Mouse (Mus musculus) hindbrain, embryonic 11.5 days (tissue): Measurements from ENCODE around the gene Prim2. TPM values are rescaled to one million over a fixed set of nuclear protein-coding genes. Genes with fewer than 3 reads are reported as not detected.
"Not testable (repeated sequence)": the region's sequence is repeated elsewhere in the genome, so short reads cannot be mapped to it uniquely, and the experiment has no call there.

Experiments
- ATAC-seq: fragments of 200-750 bp; cut with Nextera tagmentation; 2 replicates; pipeline ENCODE4 v1.8.0; 2017; ENCODE audit warnings: mild to moderate bottlenecking, moderate TSS enrichment, moderate library complexity; ENCODE audit not compliant: low FRiP score
- DNase-seq: peaks from one replicate; pipeline ENCODE4 v3.0.0-alpha.2; 2015; ENCODE audit warnings: low spot score
- H3K27ac ChIP-seq: fragments of 300-500 bp; sonication (generic); 2 replicates; pipeline ENCODE4 v1.5.1; 2014; ENCODE audit warnings: mild to moderate bottlenecking, low read depth, low read length
- H3K27me3 ChIP-seq: fragments of 300-500 bp; sonication (generic); 2 replicates; pipeline ENCODE4 v1.6.1; 2014; ENCODE audit warnings: mild to moderate bottlenecking, low read length, moderate library complexity, mixed read lengths; ENCODE audit not compliant: control insufficient read depth, insufficient read depth
- H3K36me3 ChIP-seq: fragments of 300-500 bp; sonication (generic); 2 replicates; pipeline ENCODE4 v1.6.1; 2014; ENCODE audit warnings: mild to moderate bottlenecking, low read length, moderate library complexity, mixed read lengths; ENCODE audit not compliant: control insufficient read depth, insufficient read depth
- H3K4me1 ChIP-seq: fragments of 300-500 bp; sonication (generic); replicated peaks from 2 replicates; pipeline ENCODE4 v1.6.1; 2014; ENCODE audit warnings: low read length, mixed read lengths; ENCODE audit not compliant: control insufficient read depth, insufficient read depth
- H3K4me2 ChIP-seq: fragments of 300-500 bp; sonication (generic); replicated peaks from 2 replicates; pipeline ENCODE4 v1.6.1; 2014; ENCODE audit warnings: mild to moderate bottlenecking, low read depth, low read length
- H3K4me3 ChIP-seq: fragments of 300-500 bp; sonication (generic); 2 replicates; pipeline ENCODE4 v1.5.1; 2014; ENCODE audit warnings: low read depth, low read length
- H3K9ac ChIP-seq: fragments of 300-500 bp; sonication (generic); 2 replicates; pipeline ENCODE4 v1.6.1; 2014; ENCODE audit warnings: low read depth, low read length
- H3K9me3 ChIP-seq: fragments of 300-500 bp; sonication (generic); 2 replicates; pipeline ENCODE4 v1.6.1; 2016; ENCODE audit warnings: low read length; ENCODE audit not compliant: control insufficient read depth
- WGBS: fragments of 180-500 bp; shearing (Covaris S2); extraction: QIAGEN DNeasy Blood & Tissue Kit; methylation state at CpG from one replicate; pipeline ENCODE4 v1.1.7; 2014; 5-methylcytosine and 5-hydroxymethylcytosine counted together
- polyA plus RNA-seq: library from polyadenylated mRNA; unstranded; fragments of >200 nt; fragmentation: Nextera tagmentation; extraction: Ambion mirVana; gene quantifications from 2 replicates; pipeline ENCODE4 v1.2.1, GENCODE M21; 2014

The Prim2 gene
- polyA plus RNA-seq, 1 experiment from 2014 or later, result 44.1 TPM

DNA sequence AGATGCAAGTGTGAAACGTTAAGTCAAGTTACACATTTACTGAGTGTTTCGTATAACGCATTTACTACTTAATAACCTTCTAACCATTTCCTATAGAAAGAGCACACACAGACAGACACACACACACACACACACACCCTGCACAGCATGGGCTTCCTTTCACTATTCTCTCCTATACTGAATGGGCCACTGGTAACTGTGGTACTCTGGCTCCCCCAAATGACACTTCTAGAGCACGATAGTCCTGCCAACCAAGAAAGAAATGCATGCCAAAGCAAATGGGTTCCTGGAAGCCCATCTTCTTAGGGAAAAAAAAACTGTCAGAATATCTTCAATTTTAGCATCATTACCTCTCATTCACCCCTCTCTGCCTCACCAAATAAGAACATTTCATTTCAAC, 22.4 kb downstream of the Prim2 start:
- no peak overlapping the region for H3K27ac ChIP-seq
- H3K9ac ChIP-seq, result no peak overlapping the region
- no peak overlapping the region for H3K4me3 ChIP-seq
- H3K9me3 ChIP-seq, result no peaks in the 10 kb centered on the region
- no peak for DNase-seq
- H3K4me2 ChIP-seq, result no peak overlapping the region
- H3K36me3 ChIP-seq, result no peaks in the 10 kb centered on the region
- ATAC-seq, result no peak
- 81% methylated on average over 4 of the region's 4 CpGs for WGBS
- H3K27me3 ChIP-seq, result no peaks in the 10 kb centered on the region
- no peaks in the 10 kb centered on the region for H3K4me1 ChIP-seq

GRCm38 (mm10) chr1:33645689-33646088, 23.9 kb downstream of the Prim2 start:
- no peaks in the 10 kb centered on the region for H3K4me1 ChIP-seq
- H3K4me3 ChIP-seq, result no peak overlapping the region
- no peak overlapping the region for H3K9ac ChIP-seq
- no peak overlapping the region for H3K4me2 ChIP-seq
- H3K36me3 ChIP-seq, result peaks cover 2% of the 10 kb centered on the region; the same call in 1 of the 2 replicates
- no peak for ATAC-seq
- H3K9me3 ChIP-seq, result no peaks in the 10 kb centered on the region
- no peaks in the 10 kb centered on the region for H3K27me3 ChIP-seq
- no peak for DNase-seq
- WGBS, result 93% methylated on average over 1 of the region's 1 CpGs
- H3K27ac ChIP-seq, result no peak overlapping the region

DNA sequence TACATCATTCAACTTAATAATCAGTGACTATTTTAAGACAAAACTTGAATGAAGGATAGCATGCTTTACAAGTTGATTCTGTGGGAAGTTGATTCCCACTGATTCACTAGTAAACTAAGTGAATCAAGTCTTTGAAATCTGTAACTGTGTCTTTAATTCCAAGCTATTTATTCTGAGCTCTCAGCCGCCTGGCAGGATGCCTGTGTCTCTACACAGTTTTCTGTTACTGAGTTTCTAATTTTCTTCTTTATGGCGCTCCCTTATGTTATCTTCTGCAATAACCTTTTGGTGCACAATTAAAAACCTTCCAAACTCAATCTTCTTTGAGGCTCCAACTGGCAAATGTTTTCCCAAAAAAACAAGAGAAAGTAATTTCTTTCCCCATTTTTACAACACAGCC, 28.5 kb downstream of the Prim2 start:
- no peak overlapping the region for H3K27ac ChIP-seq
- no peaks in the 10 kb centered on the region for H3K4me1 ChIP-seq
- no peak overlapping the region for H3K4me2 ChIP-seq
- WGBS, result 94% methylated on average over 2 of the region's 2 CpGs
- no peak for DNase-seq
- no peak overlapping the region for H3K9ac ChIP-seq
- ATAC-seq, result no peak
- H3K27me3 ChIP-seq, result no peaks in the 10 kb centered on the region
- H3K9me3 ChIP-seq, result no peaks in the 10 kb centered on the region
- H3K4me3 ChIP-seq, result no peak overlapping the region
- peaks cover 4% of the 10 kb centered on the region; the same call in 1 of the 2 replicates for H3K36me3 ChIP-seq

- Histone ChIP-seq H3K36me3 (peaks cover 4% of the 10 kb centered on the region; the same call in 1 of the 2 replicates), H3K4me1 (no peaks in the 10 kb centered on the region), H3K4me3 (no peak overlapping the region), H3K27me3 (no peaks in the 10 kb centered on the region), H3K9me3 (no peaks in the 10 kb centered on the region), H3K27ac (no peak overlapping the region), H3K4me2 (no peak overlapping the region), H3K9ac (no peak overlapping the region)
- ATAC-seq (no peak), DNase-seq (no peak)
- WGBS, result 93% methylated on average over 5 of the region's 5 CpGs
These were observed 29.5 kb downstream of the Prim2 start for GRCm38 (mm10) chr1:33640089-33640488.

- no peak for ATAC-seq
- no peak overlapping the region for H3K9ac ChIP-seq
- H3K27ac ChIP-seq, result no peak overlapping the region
- H3K36me3 ChIP-seq, result peaks cover 4% of the 10 kb centered on the region; the same call in 1 of the 2 replicates
- no peak overlapping the region for H3K4me2 ChIP-seq
- no peaks in the 10 kb centered on the region for H3K9me3 ChIP-seq
- DNase-seq, result no peak
- 97% methylated on average over 7 of the region's 7 CpGs for WGBS
- H3K27me3 ChIP-seq, result no peaks in the 10 kb centered on the region
- H3K4me3 ChIP-seq, result no peak overlapping the region
- no peaks in the 10 kb centered on the region for H3K4me1 ChIP-seq
These were observed 30.4 kb downstream of the Prim2 start for GRCm38 (mm10) chr1:33639234-33639633.

- Histone ChIP-seq H3K9me3 (no peaks in the 10 kb centered on the region), H3K4me3 (no peak overlapping the region), H3K4me1 (no peaks in the 10 kb centered on the region), H3K27ac (no peak overlapping the region), H3K4me2 (no peak overlapping the region), H3K36me3 (peaks cover 4% of the 10 kb centered on the region; the same call in 1 of the 2 replicates), H3K27me3 (no peaks in the 10 kb centered on the region), H3K9ac (no peak overlapping the region)
- ATAC-seq (no peak), DNase-seq (no peak)
- 98% methylated on average over 14 of the region's 14 CpGs for WGBS
These were observed 31.8 kb downstream of the Prim2 start for GRCm38 (mm10) chr1:33637827-33638226.

- Histone ChIP-seq H3K27me3 (no peaks in the 10 kb centered on the region), H3K4me2 (no peak overlapping the region), H3K36me3 (peaks cover 4% of the 10 kb centered on the region; the same call in 1 of the 2 replicates), H3K27ac (no peak overlapping the region), H3K9me3 (no peaks in the 10 kb centered on the region), H3K4me1 (no peaks in the 10 kb centered on the region), H3K4me3 (no peak overlapping the region), H3K9ac (no peak overlapping the region)
- WGBS, result 92% methylated on average over 10 of the region's 10 CpGs
- ATAC-seq (no peak), DNase-seq (no peak)
These were observed 33.0 kb downstream of the Prim2 start for GRCm38 (mm10) chr1:33636421-33637195.

DNA sequence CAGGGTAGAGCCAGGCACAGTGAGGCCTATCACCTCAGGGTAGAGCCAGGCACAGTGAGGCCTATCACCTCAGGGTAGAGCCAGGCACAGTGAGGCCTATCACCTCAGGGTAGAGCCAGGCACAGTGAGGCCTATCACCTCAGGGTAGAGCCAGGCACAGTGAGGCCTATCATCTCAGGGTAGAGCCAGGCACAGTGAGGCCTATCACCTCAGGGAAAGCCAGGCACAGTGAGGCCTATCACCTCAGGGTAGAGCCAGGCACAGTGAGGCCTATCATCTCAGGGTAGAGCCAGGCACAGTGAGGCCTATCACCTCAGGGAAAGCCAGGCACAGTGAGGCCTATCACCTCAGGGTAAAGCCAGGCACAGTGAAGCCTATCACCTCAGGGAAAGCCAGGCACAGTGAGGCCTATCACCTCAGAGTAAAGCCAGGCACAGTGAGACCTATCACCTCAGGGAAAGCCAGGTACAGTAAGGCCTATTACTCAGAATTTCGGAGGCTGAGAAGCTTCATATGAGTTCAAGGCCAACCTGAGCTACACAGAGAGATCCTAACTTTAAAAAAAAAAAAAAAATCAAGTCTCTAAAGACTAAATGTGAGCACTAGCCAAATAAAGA, 38.5 kb downstream of the Prim2 start:
- not testable (repeated sequence) for DNase-seq, H3K9ac ChIP-seq, H3K4me1 ChIP-seq, H3K27ac ChIP-seq, H3K4me3 ChIP-seq, H3K27me3 ChIP-seq, H3K36me3 ChIP-seq, H3K4me2 ChIP-seq, ATAC-seq, H3K9me3 ChIP-seq
- 85% methylated on average over 1 of the region's 1 CpGs for WGBS

DNA sequence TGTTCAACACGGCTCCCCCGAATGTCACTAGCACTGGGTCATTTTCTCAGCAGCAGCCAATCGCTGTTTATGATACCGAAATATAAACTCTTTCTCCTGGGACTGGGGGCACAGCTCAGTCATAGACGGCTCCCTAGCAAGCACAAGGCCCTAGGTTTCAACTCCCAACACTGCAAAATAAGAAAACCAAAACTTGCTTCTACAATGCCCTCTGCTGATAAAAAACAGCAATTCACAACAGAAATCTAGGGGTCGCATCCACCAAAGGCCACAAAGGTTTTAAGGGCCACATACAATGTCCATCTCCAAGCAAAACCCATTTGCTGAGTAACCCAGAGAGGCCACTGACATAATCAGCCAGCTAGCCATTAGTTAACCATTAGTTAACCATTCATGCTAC, 41.8 kb downstream of the Prim2 start:
- Histone ChIP-seq H3K4me3 (no peak overlapping the region), H3K27me3 (no peaks in the 10 kb centered on the region), H3K4me2 (no peak overlapping the region), H3K9ac (no peak overlapping the region), H3K9me3 (no peaks in the 10 kb centered on the region), H3K4me1 (no peaks in the 10 kb centered on the region), H3K27ac (no peak overlapping the region), H3K36me3 (no peaks in the 10 kb centered on the region)
- DNase-seq (no peak), ATAC-seq (no peak)
- 88% methylated on average over 6 of the region's 6 CpGs for WGBS
